Mouse (Mus musculus) yolk sac, embryonic 10.5 days (tissue): ENCODE measurements at regions not wholly inside any gene's neighbourhood (a gene's known extent, or its start where the extent isn't known, plus 50 kb on each side); places are given as distances from the start of the nearest gene placed in this dataset.

Source experiments
- DNase-seq: peaks from one replicate; pipeline ENCODE4 v3.0.0-alpha.2; 2017; ENCODE audit warnings: low spot score

GRCm38 (mm10) chr10:111419375-111420194, 53.4 kb upstream of the Nap1l1 start:
- DNase-seq, result no peak

- no peak for DNase-seq
These were observed 52.7 kb upstream of the Nap1l1 start for GRCm38 (mm10) chr10:111420195-111420838.

- peak; percentile 22 for DNase-seq
These were observed 51.0 kb upstream of the Nap1l1 start for GRCm38 (mm10) chr10:111422057-111422456.

DNA sequence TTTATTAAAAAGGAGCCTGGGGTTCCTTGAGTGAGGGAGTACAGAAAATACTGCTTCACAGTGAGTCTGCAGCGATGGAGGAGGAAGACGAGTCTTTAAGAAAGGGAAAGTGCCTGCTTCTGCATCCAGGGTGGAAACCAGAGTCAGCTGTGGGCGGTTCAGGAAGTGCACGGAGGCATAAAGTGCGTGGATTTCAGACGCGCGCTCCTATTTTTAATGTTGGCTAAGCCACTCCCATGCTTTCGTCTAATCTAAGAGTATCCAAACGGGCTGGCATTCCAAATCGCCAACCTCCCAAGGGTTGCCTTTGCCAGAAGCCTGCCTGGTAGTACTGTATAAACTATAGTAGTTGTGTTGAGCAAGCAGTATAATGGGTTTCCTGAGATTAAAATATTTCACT, 50.4 kb upstream of the Nap1l1 start:
- DNase-seq, result no peak
